Mouse (Mus musculus): Measurements from ENCODE around the gene Npas3.

DNA sequence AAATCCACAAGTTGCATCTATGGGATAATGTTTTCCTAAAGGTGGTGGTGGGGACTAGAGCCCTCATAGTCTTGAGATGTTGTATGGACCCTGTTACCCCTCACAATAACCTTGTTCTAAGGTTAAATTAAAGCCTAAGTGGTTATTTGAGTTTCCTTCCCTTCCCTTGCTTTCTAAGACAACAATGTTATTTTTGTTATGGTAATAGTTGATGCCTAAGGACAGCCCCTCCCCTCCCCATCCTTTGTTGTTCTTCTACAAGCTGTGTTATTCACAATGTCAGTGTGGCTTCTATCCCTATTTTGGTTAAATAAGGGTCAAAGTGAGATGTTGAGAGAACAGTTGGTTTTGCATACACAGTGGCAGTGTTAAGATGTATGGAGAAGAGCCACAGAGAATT lies 226.0 kb downstream of the Npas3 start:
- TF ChIP-seq POLR2A (IDR thresholded peaks at IDR 0.05; ENCODE audit: insufficient read length, low read depth): no peak
- TF ChIP-seq MAX (IDR thresholded peaks at IDR 0.05; ENCODE audit: low read depth): no peak
- TF ChIP-seq MYOD1 (IDR thresholded peaks at IDR 0.05; ENCODE audit: control insufficient read depth in 1 of 3, insufficient read length in 2 of 3, low read depth in 2 of 3): no peak
- TF ChIP-seq POLR2AphosphoS2 (IDR thresholded peaks at IDR 0.05; ENCODE audit: insufficient read length, low read depth): no peak
- TF ChIP-seq MYOG (IDR thresholded peaks at IDR 0.05; ENCODE audit: control insufficient read depth in 1 of 3, insufficient read depth in 1 of 3, insufficient read length in 2 of 3, low read depth in 2 of 3): no peak
- TF ChIP-seq REST (IDR thresholded peaks at IDR 0.05; ENCODE audit: insufficient read depth, insufficient read length): no peak
- TF ChIP-seq TCF12 (IDR thresholded peaks at IDR 0.05; ENCODE audit: insufficient read depth, poor library complexity, severe bottlenecking): no peak
